Mouse (Mus musculus) liver, embryonic 15.5 days (tissue): Measurements from ENCODE around the gene Prpf18. TPM values are rescaled to one million over a fixed set of nuclear protein-coding genes. Genes with fewer than 3 reads are reported as not detected.

Experiments
- ATAC-seq: fragments of 200-750 bp; cut with Nextera tagmentation; 2 replicates; pipeline ENCODE4 v1.8.0; 2017; ENCODE audit warnings: moderate number of reproducible peaks, mild to moderate bottlenecking, moderate library complexity; ENCODE audit not compliant: insufficient read depth
- H3K27ac ChIP-seq: fragments of 300-500 bp; sonication (generic); replicated peaks from 2 replicates; pipeline ENCODE4 v1.5.1; 2015; ENCODE audit warnings: mild to moderate bottlenecking, inconsistent platforms
- H3K27me3 ChIP-seq: fragments of 300-500 bp; sonication (generic); 2 replicates; pipeline ENCODE4 v1.6.1; 2015; ENCODE audit warnings: mild to moderate bottlenecking, inconsistent platforms
- H3K36me3 ChIP-seq: fragments of 300-500 bp; sonication (generic); replicated peaks from 2 replicates; pipeline ENCODE4 v1.6.1; 2015; ENCODE audit warnings: moderate library complexity, mild to moderate bottlenecking, inconsistent platforms
- H3K4me1 ChIP-seq: fragments of 300-500 bp; sonication (generic); replicated peaks from 2 replicates; pipeline ENCODE4 v1.6.1; 2015; ENCODE audit warnings: inconsistent platforms
- H3K4me2 ChIP-seq: fragments of 300-500 bp; sonication (generic); 2 replicates; pipeline ENCODE4 v1.6.1; 2015; ENCODE audit warnings: moderate library complexity, mild to moderate bottlenecking, inconsistent platforms
- H3K4me3 ChIP-seq: fragments of 300-500 bp; sonication (generic); replicated peaks from 2 replicates; pipeline ENCODE4 v1.5.1; 2015; ENCODE audit warnings: mild to moderate bottlenecking, inconsistent platforms
- H3K9ac ChIP-seq: fragments of 300-500 bp; sonication (generic); 2 replicates; pipeline ENCODE4 v1.6.1; 2015; ENCODE audit warnings: moderate library complexity, mild to moderate bottlenecking, inconsistent platforms
- H3K9me3 ChIP-seq: fragments of 300-500 bp; sonication (generic); replicated peaks from 2 replicates; pipeline ENCODE4 v1.6.1; 2016; ENCODE audit warnings: inconsistent platforms
- WGBS: fragments of 180-500 bp; shearing (Covaris S2); methylation state at CpG from one replicate; pipeline ENCODE4 v1.1.7; 2015; ENCODE audit warnings: mixed read lengths; ENCODE audit not compliant: insufficient replicate concordance; 5-methylcytosine and 5-hydroxymethylcytosine counted together
- polyA plus RNA-seq: library from polyadenylated mRNA; unstranded; fragments of >200 nt; fragmentation: Nextera tagmentation; extraction: Ambion mirVana; gene quantifications from 2 replicates; pipeline ENCODE4 v1.2.1, GENCODE M21; 2015

Gene Prpf18
- polyA plus RNA-seq, 1 experiment from 2014 or later = 27.2 TPM

DNA sequence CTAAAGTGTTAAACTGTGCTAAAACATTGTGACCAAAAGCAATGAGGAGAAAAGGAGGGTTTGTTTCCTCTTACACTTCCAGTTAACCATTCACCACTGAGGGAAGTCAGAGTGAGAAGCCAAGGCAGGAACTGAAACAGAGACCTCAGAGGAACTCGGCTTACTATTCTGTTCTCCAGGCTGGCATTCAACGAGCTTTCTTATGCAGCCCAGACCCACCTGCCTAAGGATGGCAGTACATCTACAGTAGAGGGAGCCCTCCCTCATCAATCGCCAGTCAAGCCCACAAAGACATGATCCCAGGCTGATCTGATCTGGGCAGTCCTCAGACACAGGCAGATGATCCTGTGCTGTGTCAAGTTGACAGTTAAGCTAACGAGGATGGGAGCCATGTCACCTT, 78.5 kb downstream of the Prpf18 start:
- 41% methylated on average over 4 of the region's 4 CpGs for WGBS
- Histone ChIP-seq H3K36me3 (peaks cover 99% of the 10 kb centered on the region), H3K4me3 (no peak overlapping the region), H3K9me3 (no peaks in the 10 kb centered on the region), H3K27ac (peak overlapping the region; percentile 85), H3K9ac (peak overlapping the region; percentile 26; the same call in 1 of the 2 replicates), H3K4me1 (peaks cover 71% of the 10 kb centered on the region), H3K27me3 (no peaks in the 10 kb centered on the region), H3K4me2 (peak overlapping the region; percentile 59)
- ATAC-seq = peak; percentile 19

- peak overlapping the region; percentile 15 for H3K4me3 ChIP-seq
- peak; percentile 93 for ATAC-seq
- H3K27ac ChIP-seq = peak overlapping the region; percentile 85
- peak overlapping the region; percentile 59 for H3K4me2 ChIP-seq
- WGBS = 43% methylated on average over 7 of the region's 7 CpGs
- H3K9me3 ChIP-seq = no peaks in the 10 kb centered on the region
- peaks cover 99% of the 10 kb centered on the region for H3K36me3 ChIP-seq
- no peaks in the 10 kb centered on the region for H3K27me3 ChIP-seq
- peaks cover 74% of the 10 kb centered on the region for H3K4me1 ChIP-seq
- H3K9ac ChIP-seq = peak overlapping the region; percentile 34
Measured at GRCm38 (mm10) chr2:4572498-4573263, 79.2 kb downstream of the Prpf18 start.

Other genes with a start within 250 kb of the Prpf18 start
- 1.4 and 1.7 TPM in 2 replicates for gene Bend7, start 65.7 kb upstream of the Prpf18 start, polyA plus RNA-seq
- gene Sephs1, start 229.5 kb upstream of the Prpf18 start, polyA plus RNA-seq = 25.9 and 27.9 TPM in 2 replicates